Mouse (Mus musculus) granulocyte monocyte progenitor cell, adult 5-6 weeks (primary cell): ENCODE data around the gene Snorc. TPM values are rescaled to one million over a fixed set of nuclear protein-coding genes. Genes with fewer than 3 reads are reported as not detected.
A peak's percentile ranks its signal among the peaks of the same experiment; 100 is the strongest.
"Not testable (repeated sequence)": the region's sequence is repeated elsewhere in the genome, so short reads cannot be mapped to it uniquely, and the experiment has no call there.

ENCODE experiments used
- ATAC-seq: replicated peaks from 2 replicates; pipeline ENCODE4 v1.8.0; 2016; ENCODE audit warnings: mild to moderate bottlenecking, moderate TSS enrichment, inconsistent platforms; ENCODE audit not compliant: poor library complexity, severe bottlenecking
- total RNA-seq, 2 experiments: library from RNA; stranded (forward) in 1 of 2; stranded (reverse) in 1 of 2; fragments of 200-712, 200-1000 nt in 1 of 2; fragments of >200 nt in 1 of 2; fragmentation: Nextera tagmentation in 1 of 2; gene quantifications; 2 replicates each; pipeline ENCODE4 v1.2.3; 2014 to 2017

Gene Snorc
- total RNA-seq (2014; fragmentation: Nextera tagmentation), result not detected in 2 replicates
- not detected in 2 replicates for total RNA-seq (2017)

DNA sequence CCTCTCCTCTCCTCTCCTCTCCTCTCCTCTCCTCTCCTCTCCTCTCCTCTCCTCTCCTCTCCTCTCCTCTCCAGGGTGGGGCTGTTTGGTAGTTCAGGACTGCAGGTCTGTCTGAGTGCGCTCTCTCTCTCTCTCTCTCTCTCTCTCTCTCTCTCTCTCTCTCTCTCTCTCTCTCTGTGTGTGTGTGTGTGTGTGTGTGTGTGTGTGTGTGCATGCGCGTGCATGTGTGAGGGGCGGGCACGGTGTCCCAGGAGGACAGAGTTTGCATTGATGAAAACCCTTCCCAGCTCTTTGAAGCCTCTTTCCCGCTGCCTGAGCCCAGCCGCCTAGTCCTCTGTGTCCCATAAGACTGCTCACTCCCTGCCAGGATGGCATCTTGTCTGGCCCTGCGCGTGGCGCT lies at the start of gene Snorc:
Gene Snorc, plus strand, starts transcription at position 301 of the 400 bp plus-strand sequence.
- ATAC-seq, result not testable (repeated sequence)

DNA sequence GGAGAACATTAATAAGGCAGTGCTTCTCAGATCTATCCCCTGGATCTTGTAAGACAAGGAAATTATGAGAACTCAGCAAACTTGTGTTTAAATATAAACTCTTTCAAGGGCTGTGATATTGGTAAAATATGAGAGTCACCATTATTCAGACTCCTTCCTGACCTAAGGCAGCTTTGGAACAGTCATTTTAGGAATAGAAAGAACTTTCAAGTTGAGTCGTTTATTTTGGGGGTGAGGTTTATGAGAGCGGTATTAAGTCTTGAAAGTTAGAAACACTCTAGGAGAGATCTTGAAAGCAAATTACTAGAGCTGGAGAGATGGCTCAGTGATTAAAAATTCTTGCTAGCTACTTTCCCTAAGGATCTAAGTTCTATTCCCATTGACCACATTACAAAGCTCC lies 34.9 kb upstream of the Snorc start:
- no peak for ATAC-seq

DNA sequence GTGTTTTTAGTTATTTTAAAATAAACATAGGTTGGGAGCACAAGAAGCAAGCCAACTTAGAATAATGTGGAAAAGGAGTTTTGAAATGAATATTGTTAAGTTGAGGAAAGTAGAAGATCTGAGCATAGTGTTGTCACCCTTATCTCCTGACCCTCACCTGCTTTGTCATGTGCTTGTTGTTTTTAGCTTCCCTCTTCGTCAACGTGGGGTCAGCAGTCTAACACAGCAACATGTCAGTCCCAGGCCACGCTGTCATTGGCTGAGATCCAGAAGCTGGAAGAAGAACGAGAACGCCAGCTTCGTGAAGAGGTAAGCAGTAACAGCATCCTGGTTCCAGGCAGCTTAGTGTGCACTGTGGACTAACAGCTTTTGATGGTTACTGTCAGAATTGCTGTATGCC lies 33.5 kb upstream of the Snorc start:
- no peak for ATAC-seq

DNA sequence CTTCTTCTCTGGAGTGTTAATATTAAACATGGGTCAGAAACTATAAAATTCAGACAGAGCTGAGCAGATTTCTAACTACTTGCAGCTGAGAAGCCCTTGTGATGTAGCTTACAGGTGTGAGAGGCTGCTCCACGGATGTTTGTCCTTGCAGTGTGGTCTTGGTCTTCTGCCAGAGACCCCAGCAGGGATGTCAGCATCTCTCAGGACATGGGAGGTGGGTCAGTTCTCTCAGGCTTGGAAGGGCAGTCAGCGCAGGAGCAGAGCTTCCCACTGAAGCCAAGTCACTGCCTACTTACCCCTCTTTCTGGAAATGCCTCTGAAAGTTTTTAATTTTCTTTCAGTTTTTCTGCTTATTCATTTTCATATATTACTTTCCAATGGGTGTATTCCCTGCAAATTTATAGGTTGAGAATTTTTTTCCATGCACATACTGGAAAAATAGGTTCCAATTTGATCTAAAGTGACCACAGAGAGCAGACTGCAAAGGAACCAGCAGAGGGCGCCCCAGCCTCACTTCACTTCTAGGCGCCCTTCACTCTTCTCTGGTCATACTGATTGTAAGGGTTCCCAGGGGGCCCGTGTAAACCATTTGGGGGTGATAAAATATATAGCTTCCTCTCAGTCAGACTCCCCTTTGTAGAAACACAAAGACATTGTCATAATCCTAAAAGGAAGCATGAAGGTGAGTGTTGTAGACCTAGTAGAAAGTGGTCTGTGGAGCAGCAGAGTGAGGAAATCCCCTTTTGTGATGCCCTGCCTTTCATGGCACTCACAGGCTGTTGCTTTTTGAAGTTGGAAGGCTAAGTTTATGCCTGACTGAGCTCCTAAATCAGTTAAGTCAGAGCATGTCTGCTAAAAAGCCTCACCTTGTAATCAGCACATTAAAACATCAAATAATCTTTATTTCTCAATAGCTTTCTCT lies 22.6 kb upstream of the Snorc start:
- peak; percentile 58; the same call in 1 of the 2 replicates for ATAC-seq

DNA sequence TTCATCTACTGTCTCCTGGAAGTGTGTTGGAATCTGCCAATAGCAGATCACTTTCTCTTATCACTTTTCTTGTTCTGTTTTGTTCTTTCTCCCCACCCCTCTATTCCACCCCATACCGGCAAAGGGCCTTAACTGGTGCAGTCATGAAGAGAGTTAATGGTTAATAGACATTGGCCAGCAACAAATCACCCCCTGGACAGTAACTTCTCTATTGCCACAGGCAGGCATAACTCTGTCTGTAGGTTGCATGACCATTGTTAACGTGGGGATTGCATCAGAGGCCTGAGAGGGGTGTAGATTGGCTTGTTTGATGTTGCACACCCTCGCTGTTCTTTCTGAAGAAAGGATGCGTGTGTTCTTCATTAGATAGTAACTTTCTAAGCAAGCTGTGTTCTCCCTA lies 20.6 kb upstream of the Snorc start:
- ATAC-seq, result no peak

GRCm38 (mm10) chr1:87456425-87456824 lies 13.6 kb upstream of the Snorc start:
- ATAC-seq, result no peak

DNA sequence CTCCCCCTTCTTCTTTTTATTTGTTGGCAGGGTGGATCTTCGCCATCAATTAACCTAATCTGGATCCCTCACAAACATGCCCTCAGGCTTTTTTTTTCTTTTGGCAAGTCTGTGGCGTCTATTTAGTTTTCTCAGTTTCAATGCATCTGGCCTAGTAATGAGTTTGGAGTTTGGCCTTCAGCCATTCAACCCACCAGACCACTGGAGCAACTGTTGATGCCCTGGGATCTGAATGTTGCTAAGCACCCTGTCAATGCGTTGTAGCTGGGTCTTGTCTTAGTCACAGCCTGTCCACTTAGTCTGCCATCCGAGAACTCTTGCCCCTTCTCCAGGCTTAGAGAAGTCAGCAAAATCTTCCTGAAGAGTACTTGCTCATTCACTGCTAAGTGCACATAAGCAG lies 12.0 kb upstream of the Snorc start:
- ATAC-seq, result no peak

DNA sequence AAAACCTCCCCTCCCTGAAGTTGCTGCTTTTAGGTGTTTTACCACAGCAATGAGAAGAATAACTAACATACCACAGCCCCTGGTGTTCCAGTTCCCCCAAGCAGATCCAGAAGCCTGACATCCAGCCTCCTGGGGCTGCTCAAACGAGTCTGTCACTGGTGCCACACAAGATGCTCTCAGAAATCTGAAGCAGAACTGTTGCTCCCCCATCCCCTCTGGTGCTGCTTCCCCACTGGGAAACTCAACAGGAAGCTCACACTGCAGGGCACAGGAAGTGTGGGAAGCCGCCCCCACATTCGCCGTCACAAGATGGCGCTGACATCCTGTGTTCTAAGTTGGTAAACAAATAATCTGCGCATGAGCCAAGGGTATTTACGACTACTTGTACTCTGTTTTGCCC lies 10.2 kb upstream of the Snorc start:
- not testable (repeated sequence) for ATAC-seq

- no peak for ATAC-seq
Measured at GRCm38 (mm10) chr1:87467469-87467868, 2.6 kb upstream of the Snorc start.

GRCm38 (mm10) chr1:87468321-87468720 lies 1.8 kb upstream of the Snorc start:
- peak; percentile 70 for ATAC-seq

DNA sequence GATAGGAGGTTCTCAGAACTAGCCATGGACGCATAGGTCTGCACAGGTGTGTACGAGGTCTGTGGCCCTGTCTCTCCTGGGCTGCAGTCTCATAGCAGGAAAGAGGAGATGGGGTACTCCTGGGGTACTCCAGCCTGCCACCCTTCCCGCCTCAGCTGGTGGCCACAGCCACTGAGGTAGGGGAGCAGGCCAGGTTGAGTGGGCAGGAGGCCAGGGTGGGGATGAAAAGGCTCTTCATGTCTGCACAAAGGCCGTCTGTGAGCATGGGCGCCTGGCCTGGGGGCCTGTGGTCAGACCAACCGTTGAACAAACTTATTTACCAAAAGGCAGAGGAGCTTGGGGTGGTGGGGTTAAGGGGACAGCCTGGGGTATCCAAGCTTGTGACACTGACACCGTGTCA lies 1.8 kb downstream of the Snorc start:
- no peak for ATAC-seq

DNA sequence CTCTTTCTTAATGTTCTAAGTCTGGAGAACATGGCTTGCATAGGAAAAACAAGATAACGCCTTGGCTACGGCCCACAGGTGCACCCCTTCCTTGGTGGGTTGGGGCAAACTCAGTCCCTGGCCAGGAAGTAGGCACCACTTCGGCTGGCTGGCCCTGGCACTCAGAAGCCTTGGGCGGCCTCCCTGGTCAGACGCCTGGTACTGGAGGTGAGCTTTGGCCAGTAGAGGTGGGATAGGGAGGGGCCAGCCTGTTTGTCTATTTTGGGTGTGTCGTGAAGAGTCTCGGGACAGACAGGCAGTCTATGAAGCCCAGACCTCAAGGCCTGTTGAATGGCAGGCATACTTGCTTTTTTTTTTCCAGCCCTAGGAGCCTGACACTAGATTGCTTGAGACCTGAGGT lies 2.5 kb downstream of the Snorc start:
- no peak for ATAC-seq

GRCm38 (mm10) chr1:87475076-87475895 lies 5.2 kb downstream of the Snorc start:
- ATAC-seq, result peak; percentile 22; the same call in 1 of the 2 replicates

DNA sequence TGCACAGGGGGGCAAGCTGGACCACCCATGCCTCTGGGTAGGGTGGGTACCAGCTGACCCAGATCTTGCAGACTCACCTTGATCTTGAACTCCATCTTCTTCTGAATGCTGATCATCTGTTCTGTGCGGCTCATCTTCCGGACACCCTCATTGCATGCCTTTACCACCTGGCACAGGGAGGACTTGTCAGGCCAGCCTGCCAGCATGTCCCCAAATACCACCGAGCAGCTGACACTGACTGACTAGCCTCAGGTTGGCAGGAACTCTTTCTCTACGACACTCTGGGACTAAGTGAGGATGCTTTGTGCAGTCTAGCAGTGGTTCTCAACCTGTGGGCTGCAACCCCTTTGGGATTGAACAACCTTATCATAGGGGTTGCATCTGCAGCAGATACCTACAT lies 12.5 kb downstream of the Snorc start:
- no peak for ATAC-seq

DNA sequence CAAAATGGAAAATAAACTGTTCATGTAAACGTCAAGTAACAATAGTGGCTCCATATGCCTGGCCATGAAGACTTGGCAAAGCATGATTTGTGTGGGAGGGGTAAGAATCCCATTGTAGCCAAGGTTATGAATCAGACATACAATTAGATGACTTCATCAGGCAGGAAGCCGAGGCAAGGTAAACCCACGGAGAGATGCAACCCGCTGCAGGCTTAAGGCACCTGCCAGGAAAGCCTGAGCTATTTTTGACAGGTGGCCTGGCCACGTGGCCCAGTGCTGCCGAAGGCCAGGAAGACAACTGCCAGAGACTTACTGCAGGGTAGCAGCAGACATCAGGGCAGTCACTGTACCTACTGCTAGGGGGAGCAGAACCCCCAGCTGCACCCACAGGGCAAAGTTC lies 16.3 kb downstream of the Snorc start:
- no peak for ATAC-seq

- ATAC-seq, result no peak
Measured at GRCm38 (mm10) chr1:87492285-87492684, 22.2 kb downstream of the Snorc start.

- no peak for ATAC-seq
Measured at GRCm38 (mm10) chr1:87493542-87493941, 23.5 kb downstream of the Snorc start.

DNA sequence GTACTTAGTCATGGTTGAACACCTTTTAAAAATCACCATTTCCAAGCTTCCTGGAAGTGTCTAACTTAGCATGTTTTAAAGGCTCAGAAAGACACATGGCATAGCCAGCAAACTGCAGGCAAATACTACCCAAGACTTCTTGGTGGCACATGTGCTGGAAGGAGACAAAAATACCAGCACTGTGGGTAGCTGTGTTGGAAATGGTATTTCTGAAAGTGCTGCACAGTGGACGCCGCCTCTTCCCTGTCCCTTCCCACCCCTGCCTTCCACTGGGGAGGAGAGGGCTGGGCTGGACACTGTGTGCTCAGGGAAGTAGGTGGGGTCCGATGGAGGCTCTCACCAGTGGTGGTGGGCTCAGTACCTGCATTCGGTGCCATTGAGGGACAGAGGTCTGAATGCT lies 35.5 kb downstream of the Snorc start:
- ATAC-seq, result no peak

GRCm38 (mm10) chr1:87507857-87508256 lies 37.8 kb downstream of the Snorc start:
- ATAC-seq, result no peak

GRCm38 (mm10) chr1:87508591-87509560 lies 38.8 kb downstream of the Snorc start:
- ATAC-seq, result no peak
